Mouse (Mus musculus): ENCODE results near the gene Galk2.

Galk2 gene

DNA sequence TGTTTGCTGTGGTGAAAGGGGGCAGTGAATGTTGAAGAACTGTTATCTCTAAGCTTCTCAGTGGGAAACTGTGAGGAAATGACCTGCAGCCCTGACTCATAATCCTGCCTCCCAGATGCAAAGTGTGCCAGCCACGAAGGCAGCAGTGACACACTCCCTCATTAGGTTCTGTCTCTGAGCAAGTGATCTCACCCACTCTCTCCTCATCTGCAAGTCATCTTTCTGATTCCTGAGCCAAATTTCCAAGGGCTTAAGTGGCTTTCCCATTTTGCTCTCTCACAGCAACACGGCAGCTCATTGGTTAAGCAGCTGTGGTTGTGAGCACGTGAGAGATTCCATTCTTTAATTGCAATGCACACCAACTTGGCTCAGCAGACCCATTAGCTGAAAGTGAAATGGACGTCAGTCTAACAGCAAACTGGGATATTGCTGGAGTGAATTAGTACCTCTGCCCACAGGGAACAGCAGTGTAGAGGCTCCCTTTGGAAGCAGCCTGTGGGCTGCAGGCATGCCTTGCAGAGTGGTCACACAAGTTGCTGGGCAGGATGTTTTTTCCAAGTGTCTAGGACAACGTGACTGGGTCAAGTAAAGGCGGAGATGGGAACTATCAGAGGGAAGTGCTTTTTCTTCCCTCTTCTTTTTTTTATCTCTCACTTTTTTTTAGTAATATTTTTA, 82.3 kb downstream of the Galk2 start:
- in situ Hi-C loops (cut with MboI, MseI) = loop anchor here in 1 of 2 experiments (10.0 kb wide), 1 partner anchor 1226 kb away; no protein-coding TSS in a partner anchor

DNA sequence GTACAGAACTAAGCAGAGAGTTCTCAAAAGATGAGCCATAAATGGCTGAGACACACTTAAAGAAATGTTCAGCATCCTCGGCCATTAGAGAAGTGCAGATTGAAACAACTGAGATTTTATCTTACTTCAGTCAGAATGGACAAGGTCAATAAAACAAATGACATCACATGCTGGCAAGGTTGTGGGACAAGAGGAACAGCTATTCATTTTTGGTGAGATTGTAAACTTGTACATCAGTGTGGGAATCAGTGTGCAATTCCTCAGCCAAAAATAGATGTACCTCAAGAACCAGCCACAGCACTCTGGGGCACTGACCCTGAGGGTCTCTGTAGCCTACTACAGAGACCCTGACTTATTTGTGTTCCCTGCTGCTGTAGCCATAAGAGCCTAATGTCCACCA, 84.4 kb downstream of the Galk2 start:
- in situ Hi-C loops (cut with MboI, MseI) = loop anchor here in 1 of 2 experiments (10.0 kb wide), 1 partner anchor 1228 kb away; no protein-coding TSS in a partner anchor

DNA sequence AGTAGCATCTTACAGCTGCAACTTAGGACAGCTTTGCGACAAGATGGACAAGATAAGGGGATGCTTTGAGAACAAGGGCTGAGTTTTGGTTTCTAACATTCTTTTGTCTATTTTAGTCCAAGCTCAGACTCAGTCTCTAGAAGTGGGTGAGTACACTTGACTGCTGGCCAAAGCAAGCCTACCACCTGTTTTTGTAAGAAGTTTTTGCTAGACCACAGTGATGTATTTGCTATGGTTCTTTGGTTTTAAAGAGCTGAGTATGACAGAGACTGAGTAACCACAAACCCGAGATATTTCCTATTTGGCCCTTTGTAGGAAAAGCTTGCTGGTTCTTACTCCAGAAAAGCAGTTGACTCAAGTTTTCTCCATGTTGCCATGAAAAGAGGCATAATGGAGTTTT, 89.3 kb downstream of the Galk2 start:
- in situ Hi-C loops (cut with MboI, MseI) = loop anchor here in 1 of 2 experiments (10.0 kb wide), 1 partner anchor 1233 kb away; no protein-coding TSS in a partner anchor

DNA sequence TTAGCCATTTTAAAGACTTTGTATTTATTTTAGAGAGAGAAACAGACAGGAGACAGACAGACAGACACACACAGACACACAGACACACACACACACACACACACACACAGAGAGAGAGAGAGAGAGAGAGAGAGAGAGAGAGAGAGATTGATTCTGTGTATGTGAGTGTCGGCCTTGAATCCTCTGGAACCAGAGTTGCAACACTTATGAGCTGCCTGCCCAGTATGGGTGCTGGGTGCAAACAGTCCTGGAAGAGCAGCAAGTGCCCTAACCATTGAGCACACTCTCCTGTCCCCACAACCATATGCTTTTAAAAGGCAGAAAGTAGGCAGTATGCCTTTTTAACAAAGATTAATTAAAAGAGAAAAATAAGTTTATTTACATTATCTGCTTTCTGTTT, 109.9 kb downstream of the Galk2 start:
- in situ Hi-C loops (cut with MboI, MseI) = no loop called here

DNA sequence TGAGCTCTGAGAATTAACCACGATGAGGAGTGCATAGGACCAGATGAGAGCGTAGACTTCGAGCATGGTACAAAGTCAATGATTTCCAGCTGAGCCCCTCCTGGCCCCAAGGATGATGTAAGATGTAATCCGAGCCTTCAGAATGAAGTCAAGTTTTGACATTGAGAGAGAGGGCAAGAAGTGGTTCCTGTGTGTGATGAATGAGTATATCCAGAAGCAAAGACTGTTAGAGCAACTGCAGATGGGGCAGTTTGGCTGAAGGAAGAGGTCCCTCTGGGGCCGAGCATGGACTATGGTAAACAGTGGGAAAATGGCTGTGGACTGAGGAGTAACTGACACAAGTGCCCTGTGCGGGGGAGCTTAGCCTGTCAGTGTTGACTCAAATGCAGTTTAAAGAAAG, 114.3 kb downstream of the Galk2 start:
- in situ Hi-C loops (cut with MboI, MseI) = no loop called here

DNA sequence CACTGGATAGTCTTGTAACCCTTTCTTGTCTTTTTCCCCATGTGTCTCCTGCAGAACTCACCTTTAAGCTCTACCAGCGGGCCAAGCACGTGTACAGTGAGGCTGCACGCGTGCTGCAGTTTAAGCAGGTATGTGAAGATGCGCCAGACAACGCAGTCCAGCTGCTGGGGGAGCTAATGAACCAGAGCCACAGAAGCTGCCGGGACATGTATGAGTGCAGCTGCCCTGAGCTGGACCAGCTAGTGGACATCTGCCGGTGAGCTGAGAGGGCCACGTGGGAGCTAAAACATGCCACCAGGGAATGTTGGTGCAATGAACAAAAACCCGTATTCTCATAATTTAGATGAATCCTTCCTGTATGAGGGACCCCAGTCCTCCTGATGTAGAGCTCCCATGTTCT, 116.3 kb downstream of the Galk2 start:
- in situ Hi-C loops (cut with MboI, MseI) = no loop called here

DNA sequence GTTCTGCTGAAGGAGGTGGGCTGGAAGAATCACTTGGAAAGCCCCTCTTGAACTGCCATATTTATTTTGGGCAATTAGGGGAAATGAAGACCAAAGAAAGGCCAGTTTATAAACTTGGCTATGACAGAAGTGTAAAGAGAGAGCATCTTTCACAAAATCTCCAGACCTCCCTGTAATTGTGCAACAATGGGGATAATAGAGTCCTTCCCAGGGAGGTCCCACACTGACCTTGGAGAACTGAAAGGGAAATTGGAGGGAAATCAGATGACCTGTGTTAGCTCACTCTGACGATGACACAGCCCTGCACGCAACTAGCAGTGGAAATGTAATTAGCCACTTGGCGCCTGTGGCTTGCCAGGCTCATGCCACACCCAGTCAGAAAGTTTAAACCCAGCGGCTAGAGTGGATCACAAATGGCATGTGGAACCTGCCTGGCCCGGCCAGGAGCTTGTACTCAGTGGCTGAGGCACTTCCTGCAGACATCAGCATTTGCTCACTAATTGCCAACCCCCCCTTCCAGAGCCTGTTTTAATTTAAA, 117.0 kb downstream of the Galk2 start:
- in situ Hi-C loops (cut with MboI, MseI) = no loop called here

DNA sequence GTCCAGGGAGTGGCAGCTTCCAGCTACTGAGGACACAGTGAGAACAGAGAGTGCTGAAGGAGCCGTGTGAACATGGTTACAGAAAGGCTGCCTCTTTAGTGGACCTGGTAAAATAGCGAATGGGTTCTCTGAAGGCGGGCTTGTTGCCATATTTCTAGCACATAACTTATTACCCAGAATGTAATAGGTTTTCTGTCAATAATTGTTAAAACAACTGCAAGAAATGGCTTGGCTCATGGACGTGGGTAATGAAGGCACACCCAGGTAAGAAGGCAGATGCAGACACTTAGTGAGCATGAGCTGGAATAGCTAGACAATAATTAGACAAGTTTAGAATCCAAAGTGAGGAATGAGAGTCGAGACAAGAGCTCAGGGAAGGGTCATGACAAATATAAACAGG, 143.4 kb downstream of the Galk2 start:
- in situ Hi-C loops (cut with MboI, MseI) = no loop called here

DNA sequence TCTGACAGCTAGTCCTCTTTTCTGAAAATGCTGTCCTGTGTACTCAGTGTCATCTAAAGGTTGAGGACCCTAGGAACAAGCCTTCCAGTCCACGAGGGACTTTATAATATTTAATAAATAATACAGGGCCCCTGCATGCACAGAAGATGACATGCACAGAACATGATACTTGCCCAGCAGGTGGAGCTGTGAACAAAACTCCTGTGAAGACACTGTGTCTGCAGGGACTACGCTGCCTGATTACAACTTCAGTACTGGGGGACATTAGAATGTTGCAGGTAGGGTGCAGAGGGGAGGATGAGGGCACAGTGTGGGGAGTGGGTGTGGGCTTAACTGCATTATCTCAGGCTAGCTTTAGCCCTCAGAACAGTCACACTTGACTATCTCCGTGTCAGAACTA, 147.2 kb downstream of the Galk2 start:
- in situ Hi-C loops (cut with MboI, MseI) = no loop called here

DNA sequence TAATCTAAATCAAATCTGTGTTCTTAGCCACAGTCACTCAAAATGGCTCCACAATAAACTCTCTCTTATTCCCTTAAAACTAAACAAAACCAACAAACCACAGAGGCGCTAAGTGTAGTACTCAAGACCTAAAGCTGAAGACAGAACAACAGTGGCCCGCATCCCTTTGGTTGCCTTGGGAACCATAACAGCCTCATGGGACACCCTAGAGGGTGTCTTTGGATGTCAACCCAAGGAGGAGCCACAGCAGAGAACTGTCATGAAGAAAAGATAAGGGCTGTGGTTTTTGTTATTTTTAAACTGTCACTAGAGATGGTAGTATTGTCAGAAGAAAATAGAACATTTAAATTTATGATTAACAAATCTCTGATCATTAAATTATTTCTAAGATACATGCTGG, 147.8 kb downstream of the Galk2 start:
- in situ Hi-C loops (cut with MboI, MseI) = no loop called here

DNA sequence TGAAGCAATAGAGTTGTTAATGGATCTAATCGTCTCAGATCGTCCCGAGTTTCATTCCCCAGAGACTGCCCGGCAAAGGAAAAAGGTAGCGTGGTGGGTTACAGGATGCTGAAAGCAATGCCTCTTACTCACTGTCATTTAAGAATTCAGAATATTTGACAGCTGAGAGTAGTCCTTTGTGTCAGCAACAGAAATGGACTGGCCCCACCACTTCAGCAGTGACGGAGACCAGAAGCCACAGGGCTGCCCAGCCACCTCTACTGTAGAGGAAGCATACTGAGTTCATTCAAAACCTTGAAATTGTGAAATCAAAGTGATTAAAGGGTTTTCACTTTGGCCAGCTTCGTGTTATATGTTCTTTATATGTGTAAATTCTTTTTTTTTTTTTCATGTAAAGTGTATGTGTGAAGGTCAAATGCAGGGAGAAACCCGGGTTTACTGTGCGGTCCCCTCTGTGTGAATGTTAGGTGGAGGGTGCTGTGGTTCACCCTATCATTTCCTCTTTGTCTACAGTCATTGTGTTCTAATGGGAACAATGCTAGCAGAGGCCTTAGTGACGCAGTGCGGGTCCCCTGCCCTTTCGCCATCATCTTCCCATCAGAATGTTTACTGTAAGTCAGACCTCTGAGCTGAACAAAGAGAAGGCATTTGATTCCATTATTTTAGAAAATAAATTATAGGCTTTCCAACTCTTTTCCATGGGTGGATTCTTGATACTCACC, 156.2 kb downstream of the Galk2 start:
- in situ Hi-C loops (cut with MboI, MseI) = no loop called here

DNA sequence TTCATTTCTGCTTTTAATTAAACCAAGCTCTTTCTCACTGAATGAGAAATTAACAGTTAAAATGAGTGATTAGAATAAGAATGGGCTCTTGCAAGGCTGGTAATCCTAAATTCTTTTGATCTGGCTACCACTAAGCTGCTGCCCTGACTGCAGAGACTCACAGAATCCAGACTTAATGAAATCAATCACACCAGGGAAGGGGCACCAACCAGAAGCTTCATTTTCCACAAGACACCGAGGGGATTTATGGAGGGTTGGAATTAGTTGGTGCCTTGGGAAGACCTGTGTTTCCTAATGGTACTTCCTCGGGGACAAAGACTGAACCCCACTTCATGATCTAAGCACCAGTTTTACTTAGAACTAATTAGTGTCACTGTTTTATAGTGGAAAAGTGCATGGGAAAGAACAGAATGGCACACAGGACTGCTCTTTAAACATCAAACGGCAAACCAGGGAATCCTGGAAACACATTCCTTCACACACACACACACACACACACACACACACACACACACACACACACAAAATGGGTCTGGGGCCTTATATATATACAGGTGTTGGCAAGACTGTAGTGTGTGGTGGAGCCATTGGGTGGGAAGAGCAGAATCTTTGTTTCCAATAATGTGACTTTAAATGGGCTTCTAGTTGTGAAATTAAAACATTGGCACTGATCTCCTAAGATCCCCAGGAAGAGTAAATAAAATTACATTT, 157.0 kb downstream of the Galk2 start:
- in situ Hi-C loops (cut with MboI, MseI) = no loop called here

DNA sequence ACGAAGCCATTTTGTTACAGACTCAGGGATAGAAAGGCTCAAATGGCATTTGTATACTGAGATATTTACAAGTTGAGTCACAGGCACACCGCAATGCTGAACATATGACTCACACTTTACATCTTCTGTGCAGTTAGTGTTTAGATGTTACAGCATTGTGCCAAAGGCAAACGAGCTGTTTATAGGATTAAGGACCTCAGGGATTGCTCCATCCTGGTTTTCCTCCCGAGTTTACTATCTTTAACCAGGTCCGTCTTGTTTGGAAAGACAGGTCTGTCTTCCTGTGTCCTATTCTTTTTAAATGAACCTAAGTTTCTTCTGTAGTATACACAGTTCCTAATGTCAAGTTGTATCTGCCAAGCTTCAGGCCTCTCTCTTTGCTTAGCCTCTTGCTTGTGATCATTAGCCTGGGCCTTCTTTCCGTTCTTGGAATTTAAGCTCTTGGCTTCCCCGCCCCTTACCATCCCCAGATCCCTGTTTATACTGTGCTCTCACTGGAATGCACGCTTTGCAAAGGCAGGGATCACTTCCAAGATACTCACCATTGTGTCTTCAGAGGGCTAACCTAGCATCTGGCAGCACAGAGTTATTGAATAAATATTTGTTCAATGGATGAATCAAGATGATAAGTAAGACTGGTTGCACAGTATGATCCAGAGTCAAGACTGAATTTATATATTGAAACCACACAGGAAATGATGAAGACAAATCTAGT, 172.4 kb downstream of the Galk2 start:
- in situ Hi-C loops (cut with MboI, MseI) = loop anchor here in 1 of 2 experiments (5.0 kb wide), 1 partner anchor 134 kb away; no protein-coding TSS in a partner anchor

DNA sequence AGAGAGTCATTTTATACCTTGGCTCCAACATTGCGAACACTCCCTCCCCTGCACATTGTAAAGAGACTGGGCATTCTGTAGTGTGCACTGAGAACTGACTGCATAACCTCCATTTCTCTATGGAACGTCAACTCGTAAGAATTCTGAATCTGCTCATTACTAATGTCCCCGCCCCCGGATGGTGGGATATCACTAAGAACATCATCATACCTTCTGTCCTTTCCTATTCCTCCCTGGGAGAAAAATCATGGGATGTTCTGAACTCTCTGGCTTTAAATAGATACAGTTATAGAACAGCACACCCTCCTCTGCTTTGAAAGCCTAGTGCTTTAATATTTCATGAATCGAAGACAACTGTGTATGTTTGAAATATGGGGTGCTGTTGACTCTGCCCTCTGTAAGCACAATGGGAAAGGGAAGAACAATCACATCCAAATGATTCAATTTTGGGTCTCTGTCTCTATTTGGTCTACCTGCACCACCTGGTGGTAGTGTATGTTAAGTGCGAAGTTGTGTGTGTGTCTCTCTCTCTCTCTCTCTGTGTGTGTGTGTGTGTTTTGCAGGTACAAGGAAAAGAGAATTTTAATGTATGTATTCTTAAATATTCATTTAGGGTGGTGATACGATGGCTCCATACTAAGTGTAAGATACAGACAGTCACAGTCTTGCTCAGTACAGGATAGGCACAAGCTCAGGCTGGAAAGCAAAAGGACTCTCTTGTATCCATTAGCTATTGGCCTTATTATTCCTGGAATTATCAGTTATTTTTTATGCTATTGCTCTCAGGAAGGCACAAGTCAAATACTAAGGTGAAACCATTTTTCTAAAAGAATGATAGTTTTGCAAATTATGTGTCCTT, 174.4 kb downstream of the Galk2 start:
- in situ Hi-C loops (cut with MboI, MseI) = loop anchor here in 1 of 2 experiments (5.0 kb wide), 1 partner anchor 136 kb away; no protein-coding TSS in a partner anchor
